Mouse (Mus musculus) MEL (cell line): Measurements from ENCODE around the gene Cct8l1. TPM values are rescaled to one million over a fixed set of nuclear protein-coding genes. Genes with fewer than 3 reads are reported as not detected.
A peak's percentile ranks its signal among the peaks of the same experiment; 100 is the strongest.

ENCODE experiments used
- DNase-seq: peaks from one replicate; pipeline ENCODE4 v3.0.0; 2011; ENCODE audit warnings: low read depth, low spot score
- H3K27ac ChIP-seq: 2 replicates; pipeline ENCODE4 v1.5.1; 2012; ENCODE audit warnings: low read depth, mild to moderate bottlenecking, control low read depth, low read length, moderate library complexity; ENCODE audit not compliant: control insufficient read depth
- H3K27me3 ChIP-seq, 2 experiments: fragments of 150-350 bp in 1 of 2; sonication (generic) in 1 of 2; 2 replicates each; pipeline ENCODE4 v1.6.1; 2012; ENCODE audit warnings: low read length in 2 of 2, mild to moderate bottlenecking in 2 of 2, improper control_type of control experiment in 1 of 2, moderate library complexity in 1 of 2; ENCODE audit not compliant: insufficient read depth in 2 of 2, control insufficient read depth in 1 of 2
- H3K36me3 ChIP-seq, 2 experiments: 2 replicates each; pipeline ENCODE4 v1.6.1; 2012 to 2014; ENCODE audit warnings: low read length in 2 of 2, improper control_type of control experiment in 1 of 2, inconsistent platforms in 1 of 2, mild to moderate bottlenecking in 1 of 2; ENCODE audit not compliant: insufficient read depth in 2 of 2, control insufficient read depth in 1 of 2
- H3K4me1 ChIP-seq, 2 experiments: fragments of 150-350 bp in 1 of 2; sonication (generic) in 1 of 2; 2 replicates each; pipeline ENCODE4 v1.6.1; 2012; ENCODE audit warnings: low read length in 2 of 2, improper control_type of control experiment in 1 of 2, mild to moderate bottlenecking in 1 of 2; ENCODE audit not compliant: insufficient read depth in 2 of 2, control insufficient read depth in 1 of 2
- H3K4me3 ChIP-seq, 2 experiments: fragments of 150-350 bp in 1 of 2; sonication (generic) in 1 of 2; 2 replicates each; pipeline ENCODE4 v1.5.1; 2012; ENCODE audit warnings: low read depth in 2 of 2, low read length in 2 of 2, mild to moderate bottlenecking in 2 of 2, moderate library complexity in 2 of 2, control low read depth in 1 of 2, improper control_type of control experiment in 1 of 2; ENCODE audit not compliant: control insufficient read depth in 1 of 2, insufficient read depth in 1 of 2
- H3K79me2 ChIP-seq: 2 replicates; pipeline ENCODE4 v1.6.1; 2012; ENCODE audit warnings: mild to moderate bottlenecking, low read length, moderate library complexity; ENCODE audit not compliant: control insufficient read depth, poor library complexity, insufficient read depth
- H3K9ac ChIP-seq: 2 replicates; pipeline ENCODE4 v1.6.1; 2012; ENCODE audit warnings: low read depth, mild to moderate bottlenecking, control low read depth, low read length, moderate library complexity; ENCODE audit not compliant: control insufficient read depth, poor library complexity, severe bottlenecking
- H3K9me3 ChIP-seq: fragments of 150-350 bp; sonication (generic); replicated peaks from 2 replicates; pipeline ENCODE4 v1.6.1; 2012; ENCODE audit warnings: mild to moderate bottlenecking, low read length, improper control_type of control experiment, moderate library complexity; ENCODE audit not compliant: insufficient read depth
- CTCF ChIP-seq, 3 experiments: IDR thresholded peaks in 2 of 3; conservative IDR thresholded peaks in 1 of 3; 2 replicates each; pipeline ENCODE4 v1.5.1; 2011 to 2012; ENCODE audit warnings: low read length in 3 of 3, low read depth in 2 of 3, mild to moderate bottlenecking in 2 of 3, improper control_type of control experiment in 1 of 3, inconsistent platforms in 1 of 3, mixed read lengths in 1 of 3, moderate library complexity in 1 of 3; ENCODE audit not compliant: control insufficient read depth in 1 of 3, insufficient read depth in 1 of 3, poor library complexity in 1 of 3, severe bottlenecking in 1 of 3
- ELF1 ChIP-seq: IDR thresholded peaks from 2 replicates; pipeline ENCODE4 v1.6.1; 2014; ENCODE audit warnings: low read depth, mild to moderate bottlenecking, inconsistent platforms, low read length, improper control_type of control experiment, moderate library complexity
- ETS1 ChIP-seq: IDR thresholded peaks from 2 replicates; pipeline ENCODE4 v1.6.1; 2012; ENCODE audit warnings: low read depth, mild to moderate bottlenecking, inconsistent platforms, low read length, improper control_type of control experiment, moderate library complexity
- GATA1 ChIP-seq: IDR thresholded peaks from 2 replicates; pipeline ENCODE4 v1.6.1; 2011; ENCODE audit warnings: low read depth, low read length, improper control_type of control experiment
- HCFC1 ChIP-seq: IDR thresholded peaks from 2 replicates; pipeline ENCODE4 v1.6.1; 2012; ENCODE audit warnings: low read depth, mild to moderate bottlenecking, inconsistent platforms, low read length, improper control_type of control experiment, moderate library complexity
- KAT2A ChIP-seq: conservative IDR thresholded peaks from 2 replicates; pipeline ENCODE4 v1.6.1; 2012; ENCODE audit warnings: low read depth, low read length, improper control_type of control experiment, inconsistent platforms
- MAFK ChIP-seq: IDR thresholded peaks from 2 replicates; pipeline ENCODE4 v1.6.1; 2011; ENCODE audit warnings: low read depth, mild to moderate bottlenecking, low read length, improper control_type of control experiment, borderline replicate concordance
- MAX ChIP-seq: IDR thresholded peaks from 2 replicates; pipeline ENCODE4 v1.6.1; 2011; ENCODE audit warnings: low read length, improper control_type of control experiment
- MXI1 ChIP-seq: IDR thresholded peaks from 2 replicates; pipeline ENCODE4 v1.6.1; 2011; ENCODE audit warnings: mild to moderate bottlenecking, low read depth, low read length, improper control_type of control experiment
- MYB ChIP-seq: IDR thresholded peaks from 2 replicates; pipeline ENCODE4 v1.6.1; 2011; ENCODE audit warnings: mild to moderate bottlenecking, low read depth, low read length, improper control_type of control experiment
- NRF1 ChIP-seq: IDR thresholded peaks from 2 replicates; pipeline ENCODE4 v1.6.1; 2014; ENCODE audit warnings: low read depth, mild to moderate bottlenecking, inconsistent platforms, low read length, improper control_type of control experiment, moderate library complexity; ENCODE audit not compliant: poor library complexity, insufficient read depth, severe bottlenecking
- POLR2AphosphoS2 ChIP-seq: IDR thresholded peaks from 2 replicates; pipeline ENCODE4 v1.6.1; 2011; ENCODE audit warnings: low read length, improper control_type of control experiment
- RAD21 ChIP-seq: IDR thresholded peaks from 2 replicates; pipeline ENCODE4 v1.6.1; 2011; ENCODE audit warnings: mild to moderate bottlenecking, low read depth, low read length, improper control_type of control experiment
- SMC3 ChIP-seq: IDR thresholded peaks from 2 replicates; pipeline ENCODE4 v1.6.1; 2011; ENCODE audit warnings: low read depth, low read length, improper control_type of control experiment
- TAL1 ChIP-seq: IDR thresholded peaks from 2 replicates; pipeline ENCODE4 v1.6.1; 2012; ENCODE audit warnings: mild to moderate bottlenecking, inconsistent platforms, low read length, moderate library complexity, mixed read lengths
- TCF12 ChIP-seq: IDR thresholded peaks from 2 replicates; pipeline ENCODE4 v1.6.1; 2014; ENCODE audit warnings: low read depth, mild to moderate bottlenecking, inconsistent platforms, low read length, improper control_type of control experiment, moderate library complexity
- UBTF ChIP-seq: IDR thresholded peaks from 2 replicates; pipeline ENCODE4 v1.6.1; 2012; ENCODE audit warnings: low read depth, mild to moderate bottlenecking, inconsistent platforms, low read length, improper control_type of control experiment, moderate library complexity, borderline replicate concordance; ENCODE audit not compliant: insufficient read depth
- USF1 ChIP-seq: IDR thresholded peaks from 2 replicates; pipeline ENCODE4 v1.6.1; 2014; ENCODE audit warnings: low read depth, mild to moderate bottlenecking, inconsistent platforms, low read length, improper control_type of control experiment, moderate library complexity
- ZC3H11A ChIP-seq: IDR thresholded peaks from 2 replicates; pipeline ENCODE4 v1.6.1; 2012; ENCODE audit warnings: low read depth, mild to moderate bottlenecking, inconsistent platforms, low read length, improper control_type of control experiment
- polyA plus RNA-seq, 2 experiments: library from polyadenylated mRNA; stranded (reverse) in 1 of 2; unstranded in 1 of 2; fragments of >175 nt in 1 of 2; fragments of >200 nt in 1 of 2; gene quantifications; 2 replicates each; pipeline versions ENCODE4 v1.2.1 to v1.2.4; 2012; ENCODE audit warnings: low replicate concordance in 2 of 2, low read depth in 1 of 2; ENCODE audit not compliant: insufficient read length in 2 of 2, insufficient read depth in 1 of 2, missing spikeins in 1 of 2
- total RNA-seq: library from RNA; depleted of rRNA; stranded (reverse); fragments of 300-350 nt; gene quantifications from 2 replicates; pipeline ENCODE4 v1.2.3, GENCODE M21; 2012

The Cct8l1 gene
- total and polyA plus RNA-seq, 3 experiments = not detected

- Histone ChIP-seq H3K9ac (no peak overlapping the region), H3K4me3 (no peak overlapping the region), H3K27ac (no peak overlapping the region), H3K36me3 (no peaks in the 10 kb centered on the region), H3K27me3 (no peaks in the 10 kb centered on the region), H3K9me3 (no peaks in the 10 kb centered on the region), H3K4me1 (no peaks in the 10 kb centered on the region), H3K79me2 (no peaks in the 10 kb centered on the region)
- TF ChIP-seq KAT2A (no peak), RAD21 (no peak), ELF1 (no peak), SMC3 (no peak), HCFC1 (no peak), TAL1 (no peak), MAFK (no peak), ETS1 (no peak), MYB (no peak), POLR2AphosphoS2 (no peak), UBTF (no peak), MAX (no peak), NRF1 (no peak)
- no peak for DNase-seq
Measured at GRCm38 (mm10) chr5:25519820-25520219, 4.0 kb downstream of the Cct8l1 start.

GRCm38 (mm10) chr5:25521461-25521860 lies 5.6 kb downstream of the Cct8l1 start:
- H3K9ac ChIP-seq = no peak overlapping the region
- H3K9me3 ChIP-seq = no peaks in the 10 kb centered on the region
- no peaks in the 10 kb centered on the region for H3K27me3 ChIP-seq
- no peak overlapping the region for H3K27ac ChIP-seq
- DNase-seq = peak; percentile 24
- TF ChIP-seq TCF12 (no peak), MXI1 (peak; percentile 58; the same call in 1 of the 2 replicates)
- H3K79me2 ChIP-seq = no peaks in the 10 kb centered on the region
- no peak overlapping the region for H3K4me3 ChIP-seq
- H3K4me1 ChIP-seq = peaks cover 0 to under 1% of the 10 kb centered on the region in 2 experiments; a peak in 1 of 4 replicates
- H3K36me3 ChIP-seq = no peaks in the 10 kb centered on the region

GRCm38 (mm10) chr5:25526116-25526515 lies 10.2 kb downstream of the Cct8l1 start:
- no peaks in the 10 kb centered on the region for H3K9me3 ChIP-seq
- DNase-seq = peak; percentile 26
- no peak overlapping the region for H3K4me3 ChIP-seq
- TF ChIP-seq MXI1 (no peak), ZC3H11A (no peak), SMC3 (no peak), CTCF (IDR thresholded peaks at IDR 0.05 in 2 of 3, conservative IDR thresholded peaks at IDR 0.05 in 1 of 3; ENCODE audit: control insufficient read depth in 1 of 3, insufficient read depth in 1 of 3, low read depth in 2 of 3, low read length in 3 of 3, poor library complexity in 1 of 3, severe bottlenecking in 1 of 3) (no peak), GATA1 (no peak), USF1 (0 out of 2 replicates have a peak, but pooled peaks have one; percentile 37), TCF12 (no peak)
- no peak overlapping the region for H3K9ac ChIP-seq
- peaks cover 3 to 18% of the 10 kb centered on the region in 2 experiments; a peak in 3 of 4 replicates for H3K4me1 ChIP-seq
- peaks cover 5% of the 10 kb centered on the region; the same call in 1 of the 2 replicates for H3K79me2 ChIP-seq
- H3K27ac ChIP-seq = no peak overlapping the region
- H3K27me3 ChIP-seq = no peaks in the 10 kb centered on the region
- H3K36me3 ChIP-seq = peaks cover 0 to 18% of the 10 kb centered on the region in 2 experiments; a peak in 2 of 4 replicates
